Mouse (Mus musculus): Measurements from ENCODE around the gene Mllt3. TPM values are rescaled to one million over a fixed set of nuclear protein-coding genes. Genes with fewer than 3 reads are reported as not detected.

Gene Mllt3
- polyA plus RNA-seq, 1 experiment = 15.7 TPM

DNA sequence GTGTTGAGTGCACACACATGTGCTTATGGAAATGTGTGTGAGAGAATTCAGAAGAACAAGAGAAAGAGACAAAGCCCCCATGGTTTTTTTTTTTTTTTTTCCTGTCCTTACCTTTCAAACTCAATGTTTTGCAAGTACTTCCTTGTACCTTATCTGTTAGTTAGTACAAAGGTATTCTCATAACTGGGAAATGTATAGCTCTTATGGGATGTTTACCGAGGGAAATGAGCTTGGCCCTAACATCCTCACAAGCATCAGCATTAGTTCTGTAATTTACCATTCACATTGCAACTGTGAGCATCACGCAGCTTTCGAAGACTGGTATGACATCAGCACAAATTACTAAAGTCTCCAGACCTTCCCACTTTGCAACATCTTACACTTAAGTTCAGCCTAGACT is 231.8 kb downstream of the Mllt3 start:
- TF ChIP-seq MYOG (IDR thresholded peaks at IDR 0.05; ENCODE audit: control insufficient read depth in 1 of 3, insufficient read depth in 1 of 3, insufficient read length in 2 of 3, low read depth in 2 of 3) = no peak
- no peak for TF ChIP-seq MYOD1 (IDR thresholded peaks at IDR 0.05; ENCODE audit: control insufficient read depth in 1 of 3, insufficient read length in 2 of 3, low read depth in 2 of 3)
- TF ChIP-seq POLR2AphosphoS2 (IDR thresholded peaks at IDR 0.05; ENCODE audit: insufficient read length, low read depth) = no peak
- no peak for TF ChIP-seq POLR2A (IDR thresholded peaks at IDR 0.05; ENCODE audit: insufficient read length, low read depth)
- no peak for TF ChIP-seq MAX (IDR thresholded peaks at IDR 0.05; ENCODE audit: low read depth)
- TF ChIP-seq E2F4 (IDR thresholded peaks at IDR 0.05; ENCODE audit: insufficient read depth) = no peak
- TF ChIP-seq SRF (IDR thresholded peaks at IDR 0.05; ENCODE audit: control insufficient read depth, insufficient read length, low read depth) = no peak
- no peak for TF ChIP-seq CEBPB (IDR thresholded peaks at IDR 0.05; ENCODE audit: insufficient read depth, poor library complexity, severe bottlenecking)
- no peak overlapping the region for H3ac ChIP-seq (ENCODE audit: control insufficient read depth, insufficient read length)
- no peaks in the 10 kb centered on the region for H3K36me3 ChIP-seq (ENCODE audit: control insufficient read depth, insufficient read depth)
- no peak overlapping the region for H3K4me2 ChIP-seq (ENCODE audit: low read depth)
- H3K4me3 ChIP-seq = no peak overlapping the region
- no peaks in the 10 kb centered on the region for H3K27me3 ChIP-seq (ENCODE audit: control insufficient read depth, insufficient read depth, insufficient read length)
- H3K79me2 ChIP-seq (ENCODE audit: control insufficient read depth, insufficient read depth) = no peaks in the 10 kb centered on the region

DNA sequence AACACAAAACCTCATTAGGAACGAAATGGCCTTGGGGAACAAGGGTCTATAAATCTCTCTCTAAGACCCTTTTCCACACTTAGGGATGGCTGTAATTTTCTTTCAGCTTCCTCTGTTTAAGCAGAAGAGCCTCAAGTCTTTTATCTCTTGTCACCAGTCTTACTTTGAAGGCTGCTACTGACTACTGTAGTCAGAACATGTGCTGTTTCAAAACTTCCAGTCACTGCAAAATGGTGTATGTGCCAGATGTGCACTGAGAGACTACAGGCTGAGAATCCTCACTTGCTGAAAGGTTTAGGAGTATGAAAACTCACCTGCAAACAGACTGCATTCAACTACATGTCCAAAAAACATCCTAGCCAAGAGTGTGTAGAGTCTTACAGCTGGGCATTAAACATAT is 232.9 kb downstream of the Mllt3 start:
- Histone ChIP-seq H3K79me2 (ENCODE audit: control insufficient read depth, insufficient read depth) (no peaks in the 10 kb centered on the region), H3K4me2 (ENCODE audit: low read depth) (no peak overlapping the region), H3K36me3 (ENCODE audit: control insufficient read depth, insufficient read depth) (no peaks in the 10 kb centered on the region), H3ac (ENCODE audit: control insufficient read depth, insufficient read length) (no peak overlapping the region), H3K4me3 (no peak overlapping the region), H3K27me3 (ENCODE audit: control insufficient read depth, insufficient read depth, insufficient read length) (no peaks in the 10 kb centered on the region)
- TF ChIP-seq MAX (IDR thresholded peaks at IDR 0.05; ENCODE audit: low read depth) (no peak), POLR2A (IDR thresholded peaks at IDR 0.05; ENCODE audit: insufficient read length, low read depth) (no peak), TCF3 (IDR thresholded peaks at IDR 0.05; ENCODE audit: insufficient read length, low read depth) (no peak)

DNA sequence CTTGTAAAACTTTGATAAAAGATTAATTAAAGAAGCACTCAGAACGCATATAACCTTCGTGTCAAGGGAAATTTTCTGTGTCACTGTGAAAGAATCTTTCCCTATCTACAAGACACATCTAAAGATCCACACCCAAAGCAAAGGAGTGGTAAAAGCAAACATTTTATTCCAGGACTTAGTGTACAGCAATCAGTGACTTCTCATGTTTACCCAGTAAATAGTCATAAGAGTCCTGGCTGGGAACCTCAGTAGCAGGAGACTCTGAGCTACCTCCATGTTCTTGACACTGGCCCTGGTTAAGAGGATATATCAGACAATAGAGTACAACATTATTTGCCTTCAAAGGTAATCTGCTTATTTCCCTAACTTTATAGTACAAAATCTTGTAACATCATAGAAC is 233.7 kb downstream of the Mllt3 start:
- Histone ChIP-seq H3K4me2 (ENCODE audit: low read depth) (no peak overlapping the region), H3K36me3 (ENCODE audit: control insufficient read depth, insufficient read depth) (no peaks in the 10 kb centered on the region), H3K27me3 (ENCODE audit: control insufficient read depth, insufficient read depth, insufficient read length) (no peaks in the 10 kb centered on the region), H3K4me3 (no peak overlapping the region), H3K79me2 (ENCODE audit: control insufficient read depth, insufficient read depth) (no peaks in the 10 kb centered on the region), H3ac (ENCODE audit: control insufficient read depth, insufficient read length) (no peak overlapping the region)
- TF ChIP-seq MAX (IDR thresholded peaks at IDR 0.05; ENCODE audit: low read depth) (no peak), SRF (IDR thresholded peaks at IDR 0.05; ENCODE audit: control insufficient read depth, insufficient read length, low read depth) (no peak), MYOD1 (IDR thresholded peaks at IDR 0.05; ENCODE audit: control insufficient read depth in 1 of 3, insufficient read length in 2 of 3, low read depth in 2 of 3) (no peak), USF1 (IDR thresholded peaks at IDR 0.05; ENCODE audit: low read depth) (no peak), MYOG (IDR thresholded peaks at IDR 0.05; ENCODE audit: control insufficient read depth in 1 of 3, insufficient read depth in 1 of 3, insufficient read length in 2 of 3, low read depth in 2 of 3) (no peak), POLR2AphosphoS2 (IDR thresholded peaks at IDR 0.05; ENCODE audit: insufficient read length, low read depth) (no peak)

DNA sequence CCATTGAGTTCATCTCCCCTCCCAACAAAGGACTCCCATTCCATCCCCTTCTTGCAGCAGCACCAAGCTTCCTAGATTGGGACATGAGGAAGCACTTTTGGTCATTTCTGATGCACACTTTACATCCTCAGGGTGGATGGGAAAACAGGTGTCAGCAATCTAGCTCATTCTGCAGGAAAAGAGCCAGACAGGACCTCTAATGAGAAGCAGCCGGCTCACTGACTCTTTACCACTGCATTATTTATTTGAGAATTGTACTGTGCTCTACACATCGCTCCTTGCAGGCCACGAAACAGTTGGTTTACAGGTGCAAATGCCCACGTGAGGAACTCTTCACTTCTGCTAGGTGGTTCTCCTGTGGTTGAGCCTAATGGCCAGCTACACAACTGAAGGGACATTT is 237.9 kb downstream of the Mllt3 start:
- H3K36me3 ChIP-seq (ENCODE audit: control insufficient read depth, insufficient read depth) = no peaks in the 10 kb centered on the region
- H3K27me3 ChIP-seq (ENCODE audit: control insufficient read depth, insufficient read depth, insufficient read length) = no peaks in the 10 kb centered on the region
- no peak overlapping the region for H3ac ChIP-seq (ENCODE audit: control insufficient read depth, insufficient read length)
- H3K4me3 ChIP-seq = no peak overlapping the region
- no peak for TF ChIP-seq TCF12 (IDR thresholded peaks at IDR 0.05; ENCODE audit: insufficient read depth, poor library complexity, severe bottlenecking)
- TF ChIP-seq POLR2AphosphoS2 (IDR thresholded peaks at IDR 0.05; ENCODE audit: insufficient read length, low read depth) = no peak
- no peak for TF ChIP-seq MYOG (IDR thresholded peaks at IDR 0.05; ENCODE audit: control insufficient read depth in 1 of 3, insufficient read depth in 1 of 3, insufficient read length in 2 of 3, low read depth in 2 of 3)
- no peak for TF ChIP-seq E2F4 (IDR thresholded peaks at IDR 0.05; ENCODE audit: insufficient read depth)
- no peak for TF ChIP-seq MAX (IDR thresholded peaks at IDR 0.05; ENCODE audit: low read depth)
- TF ChIP-seq TCF3 (IDR thresholded peaks at IDR 0.05; ENCODE audit: insufficient read length, low read depth) = no peak
- no peak for TF ChIP-seq USF1 (IDR thresholded peaks at IDR 0.05; ENCODE audit: low read depth)
- TF ChIP-seq POLR2A (IDR thresholded peaks at IDR 0.05; ENCODE audit: insufficient read length, low read depth) = no peak
- TF ChIP-seq REST (IDR thresholded peaks at IDR 0.05; ENCODE audit: insufficient read depth, insufficient read length) = no peak
- no peak for TF ChIP-seq MYOD1 (IDR thresholded peaks at IDR 0.05; ENCODE audit: control insufficient read depth in 1 of 3, insufficient read length in 2 of 3, low read depth in 2 of 3)
- TF ChIP-seq CEBPB (IDR thresholded peaks at IDR 0.05; ENCODE audit: insufficient read depth, poor library complexity, severe bottlenecking) = no peak
- no peak for TF ChIP-seq SRF (IDR thresholded peaks at IDR 0.05; ENCODE audit: control insufficient read depth, insufficient read length, low read depth)
- H3K79me2 ChIP-seq (ENCODE audit: control insufficient read depth, insufficient read depth) = no peaks in the 10 kb centered on the region
- no peak overlapping the region for H3K4me2 ChIP-seq (ENCODE audit: low read depth)

DNA sequence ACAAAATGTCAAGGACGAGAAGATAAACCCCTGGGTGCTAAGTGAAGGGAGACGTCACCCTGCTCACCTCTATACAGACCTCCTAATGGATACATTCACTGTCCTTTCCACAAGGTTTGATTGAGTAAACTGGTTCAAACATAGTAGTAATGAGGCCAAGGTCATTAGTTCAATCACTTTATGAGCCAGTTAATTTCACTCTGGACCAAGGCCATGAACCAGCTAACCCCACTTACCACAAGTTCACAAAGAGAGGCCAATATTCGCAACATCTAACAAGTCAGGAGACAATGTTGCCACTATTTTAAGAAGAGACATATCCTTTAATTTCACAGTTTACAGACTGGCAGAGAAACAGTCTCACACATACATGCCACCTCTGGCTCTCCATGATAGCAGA is 238.9 kb downstream of the Mllt3 start:
- no peak overlapping the region for H3ac ChIP-seq (ENCODE audit: control insufficient read depth, insufficient read length)
- TF ChIP-seq MAX (IDR thresholded peaks at IDR 0.05; ENCODE audit: low read depth) (no peak), CEBPB (IDR thresholded peaks at IDR 0.05; ENCODE audit: insufficient read depth, poor library complexity, severe bottlenecking) (no peak), TCF12 (IDR thresholded peaks at IDR 0.05; ENCODE audit: insufficient read depth, poor library complexity, severe bottlenecking) (no peak), REST (IDR thresholded peaks at IDR 0.05; ENCODE audit: insufficient read depth, insufficient read length) (no peak), E2F4 (IDR thresholded peaks at IDR 0.05; ENCODE audit: insufficient read depth) (no peak), TCF3 (IDR thresholded peaks at IDR 0.05; ENCODE audit: insufficient read length, low read depth) (no peak), MYOD1 (IDR thresholded peaks at IDR 0.05; ENCODE audit: control insufficient read depth in 1 of 3, insufficient read length in 2 of 3, low read depth in 2 of 3) (no peak), POLR2A (IDR thresholded peaks at IDR 0.05; ENCODE audit: insufficient read length, low read depth) (no peak), MYOG (IDR thresholded peaks at IDR 0.05; ENCODE audit: control insufficient read depth in 1 of 3, insufficient read depth in 1 of 3, insufficient read length in 2 of 3, low read depth in 2 of 3) (no peak), USF1 (IDR thresholded peaks at IDR 0.05; ENCODE audit: low read depth) (no peak), POLR2AphosphoS2 (IDR thresholded peaks at IDR 0.05; ENCODE audit: insufficient read length, low read depth) (no peak), SRF (IDR thresholded peaks at IDR 0.05; ENCODE audit: control insufficient read depth, insufficient read length, low read depth) (no peak)
- H3K36me3 ChIP-seq (ENCODE audit: control insufficient read depth, insufficient read depth) = no peaks in the 10 kb centered on the region
- no peak overlapping the region for H3K4me3 ChIP-seq
- no peak overlapping the region for H3K4me2 ChIP-seq (ENCODE audit: low read depth)
- no peaks in the 10 kb centered on the region for H3K79me2 ChIP-seq (ENCODE audit: control insufficient read depth, insufficient read depth)
- no peaks in the 10 kb centered on the region for H3K27me3 ChIP-seq (ENCODE audit: control insufficient read depth, insufficient read depth, insufficient read length)
